Mouse (Mus musculus): Measurements from ENCODE around the gene Bpifa5. TPM values are rescaled to one million over a fixed set of nuclear protein-coding genes. Genes with fewer than 3 reads are reported as not detected.

Bpifa5 gene
- not detected for polyA plus RNA-seq (2017; shearing (Covaris generic))

GRCm38 (mm10) chr2:154162307-154162706 lies at the start of gene Bpifa5:
Gene Bpifa5, plus strand, starts transcription at chr2:154162607.

GRCm38 (mm10) chr2:154130120-154130519 lies 32.3 kb upstream of the Bpifa5 start, which contains the start of gene Bpifa3:
Gene Bpifa3, plus strand, starts transcription at chr2:154130336.

GRCm38 (mm10) chr2:154142580-154142979 lies 19.8 kb upstream of the Bpifa5 start, which contains the start of gene Bpifa1:
Gene Bpifa1, plus strand, starts transcription at chr2:154142880.

GRCm38 (mm10) chr2:154190546-154191258 lies 28.3 kb downstream of the Bpifa5 start, which contains the start of gene Bpifb1:
Gene Bpifb1, plus strand, starts transcription at chr2:154190818.

Other genes with a start within 250 kb of the Bpifa5 start
- gene Bpifb3, start 244.4 kb upstream of the Bpifa5 start, polyA plus RNA-seq (2017; shearing (Covaris generic)), result not detected
- not detected for gene Bpifb4, start 224.4 kb upstream of the Bpifa5 start, polyA plus RNA-seq (2017; shearing (Covaris generic))
- gene Bpifa6, start 187.7 kb upstream of the Bpifa5 start, polyA plus RNA-seq (2017; shearing (Covaris generic)), result not detected
- gene Bpifa2, start 154.3 kb upstream of the Bpifa5 start, polyA plus RNA-seq (2017; shearing (Covaris generic)), result not detected
- not detected for gene Bpifa3, start 32.3 kb upstream of the Bpifa5 start, polyA plus RNA-seq (2017; shearing (Covaris generic))
- not detected for gene Bpifa1, start 19.7 kb upstream of the Bpifa5 start, polyA plus RNA-seq (2017; shearing (Covaris generic))
- not detected for gene Bpifb1, start 28.2 kb downstream of the Bpifa5 start, polyA plus RNA-seq (2017; shearing (Covaris generic))
- 0.30 TPM for gene Bpifb5, start 61.1 kb downstream of the Bpifa5 start, polyA plus RNA-seq (2017; shearing (Covaris generic))
- not detected for gene Bpifb9a, start 95.2 kb downstream of the Bpifa5 start, polyA plus RNA-seq (2017; shearing (Covaris generic))
- gene Bpifb9b, start 144.6 kb downstream of the Bpifa5 start, polyA plus RNA-seq (2017; shearing (Covaris generic)), result not detected
- 17.9 TPM for gene Cdk5rap1, start 210.4 kb downstream of the Bpifa5 start, polyA plus RNA-seq (2017; shearing (Covaris generic))
- not detected for gene Snta1, start 245.5 kb downstream of the Bpifa5 start, polyA plus RNA-seq (2017; shearing (Covaris generic))